Mouse (Mus musculus): ENCODE measurements around the gene Stab1. TPM values are rescaled to one million over a fixed set of nuclear protein-coding genes. Genes with fewer than 3 reads are reported as not detected.

The Stab1 gene
- polyA plus RNA-seq, 1 experiment = 0.08 TPM

DNA sequence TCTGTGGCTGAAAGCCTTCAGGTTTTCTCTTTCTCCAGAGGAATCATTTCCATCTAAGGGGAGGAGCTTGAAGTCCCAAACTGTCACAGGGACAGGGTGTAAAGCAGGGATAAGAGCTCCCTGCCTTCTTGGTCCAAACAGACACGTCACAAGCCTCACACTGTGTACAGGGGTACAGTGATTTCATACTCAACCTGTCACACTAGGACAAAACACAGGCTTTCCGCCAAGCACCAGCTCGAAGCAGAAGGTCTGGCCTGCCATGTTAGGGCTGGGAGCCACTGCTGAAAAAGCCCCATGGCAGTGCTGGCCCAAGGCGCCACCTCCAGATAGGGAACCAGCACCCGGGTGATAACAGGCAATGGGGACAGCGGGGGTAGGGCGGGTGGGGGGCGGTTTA is 4.4 kb downstream of the Stab1 start:
- Histone ChIP-seq H3K9me3 (ENCODE audit: control insufficient read depth, low read length) (no peaks in the 10 kb centered on the region), H3K27me3 (ENCODE audit: control insufficient read depth) (peaks cover 37% of the 10 kb centered on the region), H3K4me1 (ENCODE audit: control insufficient read depth) (peaks cover 25% of the 10 kb centered on the region), H3K36me3 (ENCODE audit: control insufficient read depth) (no peaks in the 10 kb centered on the region; the same call in 1 of the 2 replicates), H3K4me3 (replicated peaks) (no peak overlapping the region)
- TF ChIP-seq TAL1 (IDR thresholded peaks at IDR 0.05; ENCODE audit: low read length) (no peak), GATA1 (IDR thresholded peaks at IDR 0.05; ENCODE audit: low read length) (no peak)

GRCm38 (mm10) chr14:31161638-31162037 is 6.8 kb downstream of the Stab1 start:
- H3K27me3 ChIP-seq (ENCODE audit: control insufficient read depth) = peaks cover 13% of the 10 kb centered on the region
- no peak overlapping the region for H3K4me3 ChIP-seq (replicated peaks)
- H3K4me1 ChIP-seq (ENCODE audit: control insufficient read depth) = peaks cover 25% of the 10 kb centered on the region
- TF ChIP-seq TAL1 (IDR thresholded peaks at IDR 0.05; ENCODE audit: low read length) = no peak
- peaks cover 2% of the 10 kb centered on the region; the same call in 1 of the 2 replicates for H3K36me3 ChIP-seq (ENCODE audit: control insufficient read depth)
- no peaks in the 10 kb centered on the region for H3K9me3 ChIP-seq (ENCODE audit: control insufficient read depth, low read length)

- Histone ChIP-seq H3K27me3 (ENCODE audit: control insufficient read depth) (peaks cover 9% of the 10 kb centered on the region), H3K9me3 (ENCODE audit: control insufficient read depth, low read length) (no peaks in the 10 kb centered on the region), H3K4me1 (ENCODE audit: control insufficient read depth) (peaks cover 21% of the 10 kb centered on the region), H3K36me3 (ENCODE audit: control insufficient read depth) (peaks cover 2% of the 10 kb centered on the region; the same call in 1 of the 2 replicates), H3K4me3 (replicated peaks) (no peak overlapping the region)
- no peak for TF ChIP-seq GATA1 (IDR thresholded peaks at IDR 0.05; ENCODE audit: low read length)
- no peak for TF ChIP-seq TAL1 (IDR thresholded peaks at IDR 0.05; ENCODE audit: low read length)
Measured at GRCm38 (mm10) chr14:31161191-31161590, 7.2 kb downstream of the Stab1 start.

GRCm38 (mm10) chr14:31160196-31161150 is 8.0 kb downstream of the Stab1 start:
- Histone ChIP-seq H3K9me3 (ENCODE audit: control insufficient read depth, low read length) (no peaks in the 10 kb centered on the region), H3K4me1 (ENCODE audit: control insufficient read depth) (peaks cover 16% of the 10 kb centered on the region), H3K4me3 (replicated peaks) (peak overlapping the region; percentile 8), H3K36me3 (ENCODE audit: control insufficient read depth) (peaks cover 2% of the 10 kb centered on the region; the same call in 1 of the 2 replicates), H3K27me3 (ENCODE audit: control insufficient read depth) (peaks cover 8% of the 10 kb centered on the region; the same call in 1 of the 2 replicates)
- TF ChIP-seq GATA1 (IDR thresholded peaks at IDR 0.05; ENCODE audit: low read length) (no peak), TAL1 (IDR thresholded peaks at IDR 0.05; ENCODE audit: low read length) (no peak)

DNA sequence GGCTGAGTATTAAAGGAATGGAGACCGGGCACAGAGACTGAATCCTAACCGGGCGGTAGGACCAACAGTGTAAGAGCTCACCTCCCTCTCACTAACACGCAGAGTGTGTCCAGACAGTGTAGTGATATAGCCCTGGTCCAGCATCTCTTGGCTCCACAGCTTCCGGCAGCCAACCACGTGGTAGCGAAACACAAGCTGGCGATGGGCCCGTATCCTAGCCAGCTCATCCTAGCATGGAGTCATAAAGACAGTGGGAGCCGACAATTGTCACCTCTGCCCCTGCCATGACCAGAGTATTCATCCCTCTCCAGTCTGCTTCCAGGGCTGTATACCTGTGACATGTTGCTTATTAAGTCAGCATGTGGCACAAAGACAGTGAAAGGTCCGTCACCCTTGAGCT is 22.7 kb downstream of the Stab1 start:
- Histone ChIP-seq H3K27me3 (ENCODE audit: control insufficient read depth) (peaks cover 3% of the 10 kb centered on the region; the same call in 1 of the 2 replicates), H3K4me3 (replicated peaks) (no peak overlapping the region), H3K36me3 (ENCODE audit: control insufficient read depth) (peaks cover 57% of the 10 kb centered on the region), H3K9me3 (ENCODE audit: control insufficient read depth, low read length) (peaks cover 12% of the 10 kb centered on the region), H3K4me1 (ENCODE audit: control insufficient read depth) (no peaks in the 10 kb centered on the region; the same call in 1 of the 2 replicates)
- TF ChIP-seq TAL1 (IDR thresholded peaks at IDR 0.05; ENCODE audit: low read length) = no peak
- TF ChIP-seq GATA1 (IDR thresholded peaks at IDR 0.05; ENCODE audit: low read length) = no peak

DNA sequence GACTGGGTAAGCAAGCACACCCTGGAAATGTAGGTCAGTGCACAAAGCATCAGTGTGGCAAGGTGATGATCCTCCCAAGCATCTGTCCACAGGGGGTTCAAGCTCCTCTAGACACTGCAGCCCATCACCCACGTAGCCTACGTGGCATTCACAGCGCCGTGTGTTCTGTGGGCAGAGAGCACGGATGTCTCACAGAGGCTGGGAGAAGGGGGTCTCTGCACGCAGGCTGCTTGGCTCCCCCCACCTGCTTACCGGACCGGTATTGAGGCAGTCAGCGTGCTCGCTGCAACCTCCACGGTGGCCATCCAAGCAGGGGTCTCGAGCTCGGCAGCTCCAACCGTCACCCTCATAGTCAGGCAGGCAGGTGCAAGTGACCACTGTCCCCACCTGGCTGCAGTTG is 27.4 kb downstream of the Stab1 start:
- peaks cover 3% of the 10 kb centered on the region; the same call in 1 of the 2 replicates for H3K27me3 ChIP-seq (ENCODE audit: control insufficient read depth)
- TF ChIP-seq TAL1 (IDR thresholded peaks at IDR 0.05; ENCODE audit: low read length) = no peak
- no peak for TF ChIP-seq GATA1 (IDR thresholded peaks at IDR 0.05; ENCODE audit: low read length)
- H3K9me3 ChIP-seq (ENCODE audit: control insufficient read depth, low read length) = peaks cover 12% of the 10 kb centered on the region
- peaks cover 88% of the 10 kb centered on the region for H3K36me3 ChIP-seq (ENCODE audit: control insufficient read depth)
- H3K4me3 ChIP-seq (replicated peaks) = no peak overlapping the region
- no peaks in the 10 kb centered on the region; the same call in none of the 2 replicates for H3K4me1 ChIP-seq (ENCODE audit: control insufficient read depth)

DNA sequence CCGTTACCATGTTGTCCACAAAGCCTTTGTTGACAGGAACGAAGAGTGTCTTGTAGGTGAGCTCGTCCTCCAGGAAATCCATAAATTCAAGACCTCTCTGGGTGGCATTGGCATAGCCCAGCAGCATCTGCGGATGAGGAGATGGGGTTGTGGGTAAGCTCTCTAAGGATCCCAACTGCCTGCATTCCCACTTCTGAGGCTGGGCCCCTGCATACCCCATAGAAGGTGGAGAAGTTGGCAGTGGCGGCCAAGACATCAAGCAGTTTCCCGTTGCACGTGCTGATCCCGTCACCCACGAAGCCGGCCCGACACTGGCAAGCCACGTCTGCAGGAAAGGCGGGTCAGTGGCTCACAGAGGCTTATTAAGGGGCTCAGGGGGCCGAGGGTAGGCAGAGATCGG is 28.3 kb downstream of the Stab1 start:
- H3K27me3 ChIP-seq (ENCODE audit: control insufficient read depth) = peaks cover under 1% of the 10 kb centered on the region; the same call in 1 of the 2 replicates
- no peak for TF ChIP-seq TAL1 (IDR thresholded peaks at IDR 0.05; ENCODE audit: low read length)
- no peak for TF ChIP-seq GATA1 (IDR thresholded peaks at IDR 0.05; ENCODE audit: low read length)
- H3K4me3 ChIP-seq (replicated peaks) = no peak overlapping the region
- peaks cover 12% of the 10 kb centered on the region for H3K9me3 ChIP-seq (ENCODE audit: control insufficient read depth, low read length)
- H3K4me1 ChIP-seq (ENCODE audit: control insufficient read depth) = no peaks in the 10 kb centered on the region; the same call in none of the 2 replicates
- peaks cover 91% of the 10 kb centered on the region for H3K36me3 ChIP-seq (ENCODE audit: control insufficient read depth)

- Histone ChIP-seq H3K36me3 (ENCODE audit: control insufficient read depth) (peaks cover 91% of the 10 kb centered on the region), H3K9me3 (ENCODE audit: control insufficient read depth, low read length) (peaks cover 12% of the 10 kb centered on the region), H3K4me1 (ENCODE audit: control insufficient read depth) (no peaks in the 10 kb centered on the region; the same call in none of the 2 replicates), H3K4me3 (replicated peaks) (no peak overlapping the region), H3K27me3 (ENCODE audit: control insufficient read depth) (no peaks in the 10 kb centered on the region)
- no peak for TF ChIP-seq TAL1 (IDR thresholded peaks at IDR 0.05; ENCODE audit: low read length)
- TF ChIP-seq GATA1 (IDR thresholded peaks at IDR 0.05; ENCODE audit: low read length) = no peak
Measured at GRCm38 (mm10) chr14:31139666-31140065, 28.8 kb downstream of the Stab1 start.

DNA sequence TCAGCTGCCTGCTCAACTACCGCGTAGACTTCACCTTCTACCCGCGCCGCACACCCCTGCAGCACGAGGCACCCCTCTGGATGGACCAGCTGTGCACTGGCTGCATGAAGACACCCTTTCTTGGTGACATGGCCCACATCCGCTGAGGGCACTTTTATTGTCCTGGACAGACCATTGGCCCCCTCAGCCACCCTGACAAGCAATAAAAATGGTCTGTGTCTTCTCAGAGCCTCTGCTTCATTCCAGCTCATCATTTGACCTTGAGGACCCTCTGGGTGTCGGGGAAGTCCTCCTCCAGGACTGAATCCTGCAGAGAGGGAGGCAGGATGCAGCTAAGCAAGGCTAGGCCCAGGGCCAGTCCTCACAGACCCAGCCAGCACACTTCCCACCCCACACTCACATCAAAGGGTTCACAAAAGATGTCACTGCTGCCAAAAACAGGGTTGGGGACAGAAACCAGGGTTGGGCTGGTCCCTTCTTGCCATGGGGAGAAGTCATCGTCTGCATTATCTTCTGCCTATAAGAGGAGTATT is 29.5 kb downstream of the Stab1 start:
- Histone ChIP-seq H3K9me3 (ENCODE audit: control insufficient read depth, low read length) (peaks cover 12% of the 10 kb centered on the region), H3K4me1 (ENCODE audit: control insufficient read depth) (no peaks in the 10 kb centered on the region; the same call in none of the 2 replicates), H3K36me3 (ENCODE audit: control insufficient read depth) (peaks cover 97% of the 10 kb centered on the region), H3K4me3 (replicated peaks) (no peak overlapping the region), H3K27me3 (ENCODE audit: control insufficient read depth) (no peaks in the 10 kb centered on the region)
- TF ChIP-seq GATA1 (IDR thresholded peaks at IDR 0.05; ENCODE audit: low read length) (no peak), TAL1 (IDR thresholded peaks at IDR 0.05; ENCODE audit: low read length) (no peak)
